Mouse (Mus musculus): ENCODE measurements around the gene Phldb2. TPM values are rescaled to one million over a fixed set of nuclear protein-coding genes. Genes with fewer than 3 reads are reported as not detected.
A peak's percentile ranks its signal among the peaks of the same experiment; 100 is the strongest.

Phldb2 gene
- polyA plus RNA-seq, 2 experiments from 2014 or later, result 0.17 TPM; not detected in 1

- ATAC-seq, result no peak
Observed at GRCm38 (mm10) chr16:45789311-45789710, 164.1 kb downstream of the Phldb2 start.

- no peak for ATAC-seq
Observed at GRCm38 (mm10) chr16:45787650-45788049, 165.7 kb downstream of the Phldb2 start.

GRCm38 (mm10) chr16:45786639-45787038, 166.8 kb downstream of the Phldb2 start:
- ATAC-seq, result peak; percentile 99

DNA sequence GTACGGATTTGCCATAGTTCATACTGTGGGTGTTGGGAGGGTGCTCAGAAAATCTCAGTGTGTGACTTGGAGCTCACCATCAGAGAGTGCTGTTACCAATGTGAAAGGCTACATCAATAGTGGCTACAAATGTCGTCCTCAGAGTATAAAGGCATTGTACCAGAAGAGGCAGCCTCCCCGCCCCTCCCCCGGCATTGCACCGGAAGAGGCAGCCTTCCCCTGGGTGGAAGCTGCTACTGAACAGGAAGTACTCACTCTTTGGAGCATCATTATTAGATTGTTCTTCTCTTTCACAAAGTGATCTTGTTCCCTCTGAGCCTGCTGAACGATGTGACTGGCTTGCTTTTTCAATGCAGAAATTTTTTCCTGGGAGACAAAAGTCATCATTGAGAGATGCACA, 173.4 kb downstream of the Phldb2 start:
- peak; percentile 84 for ATAC-seq

DNA sequence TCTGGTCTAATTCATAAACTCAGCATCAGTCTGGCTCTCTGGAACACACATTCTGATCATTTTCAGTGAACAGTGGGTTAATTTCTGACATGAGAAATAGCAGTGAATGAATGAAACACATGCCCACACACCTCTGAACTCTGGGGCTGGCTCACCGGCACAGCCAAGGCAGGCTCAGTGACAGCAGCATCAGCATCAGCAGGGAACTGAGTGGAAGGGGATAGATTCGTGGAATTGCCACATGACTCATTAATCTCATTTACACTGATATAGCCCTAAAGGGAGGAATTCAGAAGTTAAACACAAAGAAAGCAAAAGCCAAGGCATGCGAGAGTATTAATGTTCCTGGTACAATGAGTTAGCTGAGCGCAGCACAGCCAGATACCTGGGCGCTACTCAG, 178.6 kb downstream of the Phldb2 start:
- ATAC-seq, result no peak

DNA sequence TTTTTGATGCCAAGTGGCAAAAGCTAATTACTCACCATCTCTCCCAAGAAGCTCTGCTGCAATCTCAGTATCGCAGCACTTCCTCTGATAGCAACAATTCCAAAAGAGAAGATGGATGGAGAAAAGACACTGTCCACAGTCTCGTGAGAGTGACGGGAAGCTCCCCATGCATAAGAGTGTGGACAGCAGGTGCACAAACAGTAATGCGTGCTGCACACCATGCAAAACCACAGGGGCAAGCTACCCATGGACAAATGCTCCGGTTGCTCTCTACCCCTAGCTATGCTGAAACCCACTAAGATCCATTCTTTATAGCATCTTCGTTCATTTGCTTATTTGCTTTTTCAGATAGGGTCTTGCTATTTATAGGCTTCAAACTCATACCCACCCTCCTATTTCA, 182.5 kb downstream of the Phldb2 start:
- ATAC-seq, result no peak

DNA sequence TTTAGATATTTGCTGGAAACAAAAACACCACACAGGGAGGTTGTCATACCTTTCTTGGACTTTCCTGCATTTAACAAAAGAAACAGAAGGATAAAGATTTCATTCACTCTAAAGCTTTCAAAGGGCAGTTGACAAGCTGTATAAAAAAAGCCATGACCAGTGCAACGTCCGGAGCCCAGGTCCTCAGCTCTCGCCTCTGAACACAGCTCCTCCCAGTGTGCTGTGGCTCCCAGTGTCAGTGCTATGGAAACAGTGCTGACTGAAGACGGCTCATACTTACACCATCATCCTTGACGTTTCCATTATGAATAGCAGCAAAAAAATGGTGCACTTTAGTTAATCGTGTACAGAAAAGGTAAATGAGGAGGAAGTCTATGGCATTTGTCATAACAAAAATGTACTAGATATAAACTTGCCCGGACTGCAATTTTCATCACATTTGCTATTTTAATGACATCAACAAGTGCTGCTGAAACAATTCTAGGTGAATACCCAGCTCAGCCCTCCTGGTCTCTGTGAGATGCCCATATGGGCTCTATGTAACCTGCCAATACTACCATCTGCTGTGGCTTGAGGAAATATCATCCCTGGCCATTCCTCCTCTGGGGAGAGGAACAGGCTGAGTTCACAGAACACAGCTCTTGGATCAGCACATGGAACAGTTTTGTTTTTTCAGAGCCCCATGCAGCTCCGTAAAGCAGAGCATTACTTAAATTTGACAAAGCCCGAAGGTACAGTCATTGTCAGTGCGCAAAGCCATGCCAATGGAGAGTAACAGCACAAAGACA, 185.4 kb downstream of the Phldb2 start:
- ATAC-seq, result no peak

DNA sequence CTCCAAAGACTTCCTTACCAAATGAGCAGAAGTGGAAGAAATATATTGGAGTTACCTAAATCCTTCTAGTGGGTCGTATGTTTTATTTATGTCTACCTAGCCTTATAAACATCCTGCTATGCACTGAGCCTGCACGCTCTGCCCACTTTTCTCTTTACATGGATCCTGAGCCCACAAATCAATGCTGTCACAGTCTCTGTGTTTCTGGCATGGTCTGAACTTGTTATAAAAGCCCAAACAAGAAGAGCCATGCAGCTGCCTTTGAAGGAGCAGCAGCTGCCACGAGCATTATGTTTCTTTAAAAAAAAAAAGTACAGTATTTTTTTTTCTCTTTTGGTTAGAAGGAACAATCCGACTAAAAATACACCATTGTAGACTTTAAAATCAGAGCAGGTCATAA, 186.0 kb downstream of the Phldb2 start:
- ATAC-seq, result no peak

GRCm38 (mm10) chr16:45765801-45766494, 187.4 kb downstream of the Phldb2 start:
- no peak for ATAC-seq

GRCm38 (mm10) chr16:45765102-45765501, 188.3 kb downstream of the Phldb2 start:
- no peak for ATAC-seq

DNA sequence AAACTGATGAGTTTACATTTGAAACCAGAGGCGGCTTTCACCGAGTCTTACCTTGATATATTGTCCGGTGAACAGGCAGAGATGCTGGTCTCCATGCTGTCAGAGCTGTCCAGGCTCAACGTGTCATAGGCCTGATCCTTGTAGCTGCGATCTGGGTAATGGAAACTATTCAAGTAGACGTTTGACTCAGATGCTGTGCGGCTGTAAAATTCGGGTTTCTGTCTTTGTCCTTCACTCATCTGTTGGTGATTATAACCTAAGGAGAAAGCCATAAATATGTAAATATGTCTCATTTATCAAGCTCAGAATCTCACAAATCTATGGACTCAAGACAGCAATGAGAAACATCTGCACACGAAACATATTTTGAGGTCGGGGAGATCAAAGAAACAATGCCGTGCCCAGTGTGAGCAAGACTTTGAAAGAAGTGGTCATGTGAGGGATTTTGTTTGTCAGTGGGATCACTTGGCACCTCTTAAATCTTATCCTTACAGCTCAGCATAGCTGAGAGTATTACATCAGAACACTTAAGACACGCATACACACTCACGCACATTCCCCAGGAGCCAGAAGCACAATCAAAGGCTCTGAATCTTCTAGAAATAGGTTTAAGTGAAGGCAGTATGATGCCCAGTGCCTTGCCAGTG, 190.4 kb downstream of the Phldb2 start:
- ATAC-seq, result no peak

DNA sequence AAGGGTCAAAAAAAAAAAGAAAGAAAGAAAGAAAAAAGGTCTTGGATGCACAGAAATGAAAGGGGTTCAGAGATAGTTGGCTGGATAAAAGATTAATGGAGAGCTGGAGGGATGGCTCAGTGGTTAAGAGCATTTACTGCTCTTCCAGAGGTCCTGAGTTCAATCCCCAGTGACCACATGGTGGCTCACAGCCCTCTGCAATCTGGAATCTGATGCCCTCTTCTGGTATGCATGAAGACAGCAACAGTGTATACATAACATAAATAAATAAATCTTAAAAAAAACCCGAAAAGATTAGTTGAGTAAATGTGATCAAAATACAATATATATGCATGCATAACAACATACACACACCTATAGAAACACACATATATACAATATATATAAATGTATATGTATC, 192.0 kb downstream of the Phldb2 start:
- no peak for ATAC-seq

DNA sequence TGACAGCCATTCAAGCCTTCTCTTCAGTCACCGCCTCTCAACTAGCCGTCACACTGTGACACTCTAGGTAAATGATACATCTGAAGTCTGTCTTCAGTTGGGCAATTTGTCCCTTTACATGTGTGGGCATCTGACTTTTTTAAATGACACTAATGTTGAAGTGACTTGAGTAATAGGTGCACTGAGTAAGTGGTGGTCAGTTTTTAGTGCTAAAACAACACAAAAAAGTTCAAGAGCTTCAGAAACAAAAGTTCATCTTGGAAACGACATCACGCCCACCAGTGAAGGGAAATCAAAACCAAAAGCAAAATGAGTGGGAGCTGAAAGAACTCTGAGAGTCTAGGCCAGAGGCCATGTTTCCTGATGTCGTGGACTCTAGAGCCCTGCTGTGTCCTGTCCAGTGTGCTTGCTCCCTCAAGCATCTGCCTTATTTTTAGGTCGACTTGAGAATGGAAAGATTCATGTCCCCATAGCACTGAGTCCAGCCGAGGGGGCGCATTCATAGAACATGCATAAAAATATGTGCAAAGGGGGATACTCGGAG, 194.6 kb downstream of the Phldb2 start:
- peak; percentile 55 for ATAC-seq

GRCm38 (mm10) chr16:45757421-45758078, 195.8 kb downstream of the Phldb2 start:
- ATAC-seq, result peak; percentile 38

DNA sequence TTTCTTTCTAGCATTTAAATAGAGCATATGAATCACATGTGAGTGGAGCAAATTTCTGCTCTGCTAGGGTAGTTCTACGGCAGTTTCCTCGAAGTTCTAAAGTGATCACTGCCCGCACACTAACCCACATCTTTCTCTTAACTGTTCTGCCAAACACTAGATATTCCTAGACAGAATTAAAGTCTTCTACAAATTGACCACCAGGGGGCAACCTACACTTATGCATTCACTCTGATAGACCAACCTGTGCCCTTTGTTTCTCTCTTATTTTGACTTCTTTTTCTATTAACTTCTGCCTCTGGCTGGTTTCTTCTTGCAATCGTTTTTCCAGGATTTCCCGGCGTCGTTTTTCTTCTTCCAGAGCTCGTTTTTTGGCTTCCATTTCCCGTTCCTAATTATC, 196.5 kb downstream of the Phldb2 start:
- ATAC-seq, result peak; percentile 83

- ATAC-seq, result no peak
Observed at GRCm38 (mm10) chr16:45743591-45744144, 209.7 kb downstream of the Phldb2 start.

GRCm38 (mm10) chr16:45742615-45743476, 210.6 kb downstream of the Phldb2 start, which contains the start of gene Abhd10:
Gene Abhd10, minus strand, starts transcription at chr16:45742955.
- peak; percentile 89 for ATAC-seq

DNA sequence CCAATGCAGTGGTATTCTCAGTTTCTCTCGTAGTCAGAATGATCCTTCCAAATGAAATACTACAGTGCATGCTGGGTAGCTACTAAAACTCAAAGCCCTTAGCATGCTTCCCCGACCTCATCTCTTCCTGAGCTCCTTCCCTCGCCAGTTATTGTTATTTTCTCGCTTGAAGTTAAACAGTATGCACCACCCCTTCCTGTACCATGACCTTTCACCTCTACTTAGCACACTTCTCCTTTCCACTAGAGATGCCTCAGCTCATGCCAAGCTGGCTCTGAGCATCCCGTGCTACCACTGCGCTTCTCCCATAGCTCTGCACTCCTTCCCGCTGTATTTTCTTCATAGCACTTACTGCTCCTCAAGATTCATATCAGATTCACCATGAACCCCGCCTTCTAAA, 215.5 kb downstream of the Phldb2 start:
- no peak for ATAC-seq

DNA sequence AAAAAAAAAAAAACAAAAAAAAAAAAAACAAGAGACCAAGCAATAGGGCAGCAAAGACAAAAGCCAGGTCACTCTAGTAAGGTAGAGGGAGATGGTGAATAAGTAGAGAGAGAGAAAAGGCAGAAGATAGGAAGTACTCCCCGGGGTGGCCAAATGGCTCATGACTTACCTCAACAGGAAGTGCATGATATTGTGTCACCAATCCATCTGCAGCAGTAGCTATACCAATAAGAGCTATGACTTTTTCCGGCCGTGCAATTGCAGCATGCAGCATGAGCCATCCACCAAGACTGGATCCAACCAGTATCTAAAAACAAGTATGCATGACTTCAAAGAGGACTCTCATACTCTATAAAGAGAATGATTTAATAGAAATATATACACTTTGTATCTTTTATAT, 216.7 kb downstream of the Phldb2 start:
- ATAC-seq, result no peak

DNA sequence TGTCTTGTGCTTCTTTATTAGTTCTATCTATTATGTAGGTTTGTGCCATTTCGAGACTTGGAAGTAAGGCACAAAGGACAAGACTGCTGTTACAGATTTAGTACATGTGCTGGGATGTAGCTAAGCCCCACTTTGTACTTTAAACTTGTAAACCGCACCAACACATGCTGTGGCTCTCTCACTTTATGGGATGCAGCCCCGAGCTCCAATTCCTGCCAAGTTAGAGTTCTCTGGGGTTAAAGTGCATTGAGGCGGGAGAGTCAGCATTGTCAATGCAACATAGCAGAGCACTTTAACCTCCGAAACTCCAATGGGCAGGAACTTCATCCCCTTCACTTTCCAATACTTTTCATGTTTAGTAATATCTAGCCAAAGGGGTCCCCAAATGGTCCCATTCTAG, 224.2 kb downstream of the Phldb2 start:
- ATAC-seq, result no peak

DNA sequence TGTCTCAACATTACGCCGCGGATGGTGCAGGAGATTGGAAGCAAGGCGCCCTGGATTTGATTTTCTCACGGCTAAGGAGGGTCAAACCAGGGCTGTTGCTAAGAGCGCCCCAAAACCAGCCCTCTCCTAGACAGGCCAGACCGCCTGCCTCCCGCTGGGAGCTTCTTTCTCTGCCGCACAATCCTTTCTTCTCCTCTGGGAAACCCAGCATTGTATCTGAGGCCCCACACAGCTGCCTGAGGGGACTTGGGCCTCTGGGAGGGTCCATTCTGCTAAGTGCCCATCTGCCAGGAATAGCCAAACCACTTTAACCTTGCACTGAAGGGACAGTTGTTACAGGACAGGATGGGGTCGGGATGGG, 228.7 kb downstream of the Phldb2 start:
- no peak for ATAC-seq

Measured in CD4-positive, CD25-positive, alpha-beta regulatory T cell, adult 4 months (primary cell).